Mouse (Mus musculus) cerebellum, postnatal 25 days (tissue): ENCODE measurements at regions not wholly inside any gene's neighbourhood (a gene's known extent, or its start where the extent isn't known, plus 50 kb on each side); places are given as distances from the start of the nearest gene placed in this dataset.

Experiments
- DNase-seq, 2 experiments: peaks; one replicate each; pipeline ENCODE4 v3.0.0; 2021; ENCODE audit warnings: mixed read lengths in 2 of 2

GRCm38 (mm10) chr9:41365251-41365650 lies 203.8 kb upstream of the Ubash3b start:
- no peak for DNase-seq

- DNase-seq: no peak
Observed at GRCm38 (mm10) chr9:41364442-41365250, 203.1 kb upstream of the Ubash3b start.

- DNase-seq: no peak
Observed at GRCm38 (mm10) chr9:41360356-41360755, 198.9 kb upstream of the Ubash3b start.

GRCm38 (mm10) chr9:41359286-41359685 lies 197.8 kb upstream of the Ubash3b start:
- no peak for DNase-seq

- no peak for DNase-seq
Observed at GRCm38 (mm10) chr9:41345338-41345737, 183.8 kb upstream of the Ubash3b start.

GRCm38 (mm10) chr9:41337375-41337774 lies 175.9 kb upstream of the Ubash3b start:
- DNase-seq: no peak

GRCm38 (mm10) chr9:41336801-41337200 lies 175.3 kb upstream of the Ubash3b start:
- no peak for DNase-seq

GRCm38 (mm10) chr9:41334462-41335241 lies 173.2 kb upstream of the Ubash3b start:
- DNase-seq: no peak

- DNase-seq: no peak
Observed at GRCm38 (mm10) chr9:41333526-41333925, 172.0 kb upstream of the Ubash3b start.

GRCm38 (mm10) chr9:41328959-41329358 lies 167.5 kb upstream of the Ubash3b start:
- DNase-seq: no peak

- no peak for DNase-seq
Observed at GRCm38 (mm10) chr9:41328480-41328879, 167.0 kb upstream of the Ubash3b start.

- no peak for DNase-seq
Observed at GRCm38 (mm10) chr9:41328056-41328455, 166.6 kb upstream of the Ubash3b start.

- no peak for DNase-seq
Observed at GRCm38 (mm10) chr9:41327561-41327960, 166.1 kb upstream of the Ubash3b start.

GRCm38 (mm10) chr9:41326772-41327560 lies 165.5 kb upstream of the Ubash3b start:
- no peak for DNase-seq

- no peak for DNase-seq
Observed at GRCm38 (mm10) chr9:41321521-41321920, 160.0 kb upstream of the Ubash3b start.

GRCm38 (mm10) chr9:41319066-41319465 lies 157.6 kb upstream of the Ubash3b start:
- no peak for DNase-seq

- no peak for DNase-seq
Observed at GRCm38 (mm10) chr9:41306229-41306628, 144.7 kb upstream of the Ubash3b start.

- no peak for DNase-seq
Observed at GRCm38 (mm10) chr9:41303494-41303828, 142.0 kb upstream of the Ubash3b start.

- no peak for DNase-seq
Observed at GRCm38 (mm10) chr9:41302809-41303493, 141.5 kb upstream of the Ubash3b start.

GRCm38 (mm10) chr9:41286145-41286468 lies 124.6 kb upstream of the Ubash3b start:
- no peak for DNase-seq

- peak in 1 of 2 experiments; percentile 3 for DNase-seq
Observed at GRCm38 (mm10) chr9:41285266-41286144, 124.0 kb upstream of the Ubash3b start.

GRCm38 (mm10) chr9:41277726-41278125 lies 116.2 kb upstream of the Ubash3b start:
- DNase-seq: no peak
